Mouse (Mus musculus) forebrain, embryonic 16.5 days (tissue): ENCODE measurements around the gene Col9a3. TPM values are rescaled to one million over a fixed set of nuclear protein-coding genes. Genes with fewer than 3 reads are reported as not detected.
A peak's percentile ranks its signal among the peaks of the same experiment; 100 is the strongest.

ENCODE experiments used
- ATAC-seq: fragments of 200-750 bp; cut with Nextera tagmentation; 2 replicates; pipeline ENCODE4 v1.8.0; 2017; ENCODE audit warnings: mild to moderate bottlenecking, moderate library complexity
- H3K27ac ChIP-seq: fragments of 300-500 bp; sonication (generic); 2 replicates; pipeline ENCODE4 v1.5.1; 2014; ENCODE audit warnings: low read length, control low read depth
- H3K27me3 ChIP-seq: fragments of 300-500 bp; sonication (generic); replicated peaks from 2 replicates; pipeline ENCODE4 v1.6.1; 2014; ENCODE audit warnings: low read length; ENCODE audit not compliant: control insufficient read depth, insufficient read depth
- H3K36me3 ChIP-seq: fragments of 300-500 bp; sonication (generic); 2 replicates; pipeline ENCODE4 v1.6.1; 2014; ENCODE audit not compliant: control insufficient read depth, insufficient read depth
- H3K4me1 ChIP-seq: fragments of 300-500 bp; sonication (generic); replicated peaks from 2 replicates; pipeline ENCODE4 v1.6.1; 2014; ENCODE audit warnings: low read length; ENCODE audit not compliant: control insufficient read depth, insufficient read depth
- H3K4me2 ChIP-seq: fragments of 300-500 bp; sonication (generic); 2 replicates; pipeline ENCODE4 v1.6.1; 2014; ENCODE audit warnings: mild to moderate bottlenecking, low read length, control low read depth
- H3K4me3 ChIP-seq: fragments of 300-500 bp; sonication (generic); replicated peaks from 2 replicates; pipeline ENCODE4 v1.5.1; 2014; ENCODE audit warnings: mild to moderate bottlenecking, low read length, control low read depth
- H3K9ac ChIP-seq: fragments of 300-500 bp; sonication (generic); replicated peaks from 2 replicates; pipeline ENCODE4 v1.6.1; 2014; ENCODE audit warnings: low read depth, low read length, control low read depth
- H3K9me3 ChIP-seq: fragments of 300-500 bp; sonication (generic); 2 replicates; pipeline ENCODE4 v1.6.1; 2016; ENCODE audit warnings: low read length; ENCODE audit not compliant: control insufficient read depth
- whole genome bisulfite sequencing: fragments of 180-500 bp; shearing (Covaris S2); extraction: QIAGEN DNeasy Blood & Tissue Kit; methylation state at CpG from one replicate; pipeline ENCODE4 v1.1.7; 2014; 5-methylcytosine and 5-hydroxymethylcytosine counted together
- polyA plus RNA-seq: library from polyadenylated mRNA; unstranded; fragments of >200 nt; fragmentation: Nextera tagmentation; extraction: Ambion mirVana; gene quantifications from 2 replicates; pipeline ENCODE4 v1.2.1, GENCODE M21; 2015

Gene Col9a3
- polyA plus RNA-seq, 1 experiment from 2014 or later: 50.8 TPM

GRCm38 (mm10) chr2:180569028-180569643 is 28.5 kb upstream of the Col9a3 start:
- H3K4me1 ChIP-seq: peaks cover 10% of the 10 kb centered on the region
- H3K9ac ChIP-seq: no peak overlapping the region
- 21% methylated on average over 3 of the region's 3 CpGs for whole genome bisulfite sequencing
- H3K36me3 ChIP-seq: no peaks in the 10 kb centered on the region
- no peak overlapping the region for H3K4me3 ChIP-seq
- H3K9me3 ChIP-seq: no peaks in the 10 kb centered on the region
- peak; percentile 72 for ATAC-seq
- no peak overlapping the region for H3K4me2 ChIP-seq
- no peaks in the 10 kb centered on the region for H3K27me3 ChIP-seq
- no peak overlapping the region for H3K27ac ChIP-seq

DNA sequence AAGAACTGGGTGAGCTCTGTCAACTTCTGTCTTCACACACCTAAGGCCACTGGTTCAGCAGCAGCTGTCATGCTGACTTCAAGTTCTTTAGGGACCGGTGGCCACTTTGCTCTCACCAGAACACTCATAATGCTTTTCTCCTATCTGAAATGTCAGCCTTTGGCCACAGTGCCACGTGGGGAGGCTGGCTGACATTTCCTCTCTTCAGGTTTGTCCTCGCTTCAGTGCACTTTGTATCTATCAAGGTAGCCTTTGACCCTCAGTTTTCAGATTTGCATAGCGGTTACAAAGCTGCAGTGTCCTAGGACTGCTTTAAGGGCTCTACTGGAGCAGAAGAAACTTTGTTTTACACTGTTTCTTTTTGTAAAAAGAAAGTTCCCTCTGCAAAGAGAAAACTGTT is 21.1 kb upstream of the Col9a3 start:
- Histone ChIP-seq H3K27me3 (no peaks in the 10 kb centered on the region), H3K4me1 (no peaks in the 10 kb centered on the region), H3K4me3 (no peak overlapping the region), H3K9me3 (no peaks in the 10 kb centered on the region), H3K27ac (no peak overlapping the region), H3K36me3 (no peaks in the 10 kb centered on the region), H3K4me2 (no peak overlapping the region), H3K9ac (no peak overlapping the region)
- ATAC-seq: no peak
- WGBS: 37% methylated on average over 4 of the region's 4 CpGs

DNA sequence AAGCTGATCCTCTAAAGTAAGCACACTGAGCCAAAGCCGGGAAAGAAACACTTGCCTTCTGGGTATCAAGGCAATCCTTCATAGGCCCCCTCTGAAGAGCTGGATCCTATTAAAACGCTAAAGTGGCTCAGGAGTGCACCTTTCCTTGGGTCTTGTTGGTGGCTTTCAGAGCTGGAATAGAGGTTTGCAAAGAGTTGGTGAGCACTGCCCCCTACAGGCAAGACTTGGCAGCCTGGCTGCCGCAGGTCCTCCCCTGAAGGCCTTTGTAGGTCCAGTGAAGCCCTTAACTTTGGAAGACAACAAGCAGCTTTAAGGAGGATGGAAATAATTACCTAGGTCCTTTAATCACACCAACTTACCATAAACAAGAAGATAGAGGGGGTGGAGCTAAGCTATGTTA is 18.9 kb upstream of the Col9a3 start:
- WGBS: 6% methylated on average over 3 of the region's 3 CpGs
- Histone ChIP-seq H3K27me3 (no peaks in the 10 kb centered on the region), H3K9ac (no peak overlapping the region), H3K36me3 (no peaks in the 10 kb centered on the region), H3K4me3 (no peak overlapping the region), H3K4me1 (peaks cover 9% of the 10 kb centered on the region), H3K27ac (no peak overlapping the region), H3K4me2 (no peak overlapping the region), H3K9me3 (no peaks in the 10 kb centered on the region)
- no peak for ATAC-seq

DNA sequence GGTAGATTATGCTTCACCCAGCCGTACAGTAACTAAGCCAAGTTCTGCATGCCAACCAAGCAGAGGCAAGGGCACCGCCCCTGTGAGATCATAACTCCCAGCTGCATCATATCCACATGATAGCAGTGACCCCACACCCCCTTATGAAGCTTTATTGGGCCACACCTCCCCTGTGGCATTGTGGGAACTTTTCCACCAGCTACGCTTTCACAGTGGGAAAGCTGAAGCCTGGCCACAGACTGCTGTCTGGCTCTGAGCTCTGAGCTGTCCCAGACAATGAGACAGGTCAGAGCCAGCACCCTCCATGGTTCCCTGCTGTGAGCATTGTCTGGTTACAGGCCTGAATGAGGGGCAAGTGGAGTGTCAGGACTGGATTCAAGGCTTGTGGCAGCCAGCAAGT is 16.6 kb upstream of the Col9a3 start, which contains the start of gene Mrgbp:
Mrgbp (plus strand) TSS at position 303 of the 400 bp plus-strand sequence.
- H3K4me3 ChIP-seq: no peak within 1 kb of the TSS
- no peaks in the 10 kb centered on the region for H3K27me3 ChIP-seq
- H3K9ac ChIP-seq: no peak within 1 kb of the TSS
- H3K9me3 ChIP-seq: no peaks in the 10 kb centered on the region
- ATAC-seq: no peak
- no peak within 1 kb of the TSS for H3K4me2 ChIP-seq
- H3K4me1 ChIP-seq: peaks cover 16% of the 10 kb centered on the region
- WGBS: 69% methylated on average over 3 of the region's 3 CpGs
- H3K36me3 ChIP-seq: peaks cover 2% of the 10 kb centered on the region; the same call in 1 of the 2 replicates
- H3K27ac ChIP-seq: no peak within 1 kb of the TSS

- H3K27me3 ChIP-seq: no peaks in the 10 kb centered on the region
- H3K4me1 ChIP-seq: peaks cover 16% of the 10 kb centered on the region
- H3K9ac ChIP-seq: peak overlapping the region; percentile 79
- H3K9me3 ChIP-seq: no peaks in the 10 kb centered on the region
- ATAC-seq: peak; percentile 74
- H3K4me2 ChIP-seq: peak overlapping the region; percentile 87
- peak overlapping the region; percentile 52 for H3K27ac ChIP-seq
- H3K4me3 ChIP-seq: peak overlapping the region; percentile 59
- peaks cover 2% of the 10 kb centered on the region; the same call in 1 of the 2 replicates for H3K36me3 ChIP-seq
- under 1% methylated on average over 48 of the region's 57 CpGs for WGBS
These were observed 15.0 kb upstream of the Col9a3 start for GRCm38 (mm10) chr2:180582481-180583153.

DNA sequence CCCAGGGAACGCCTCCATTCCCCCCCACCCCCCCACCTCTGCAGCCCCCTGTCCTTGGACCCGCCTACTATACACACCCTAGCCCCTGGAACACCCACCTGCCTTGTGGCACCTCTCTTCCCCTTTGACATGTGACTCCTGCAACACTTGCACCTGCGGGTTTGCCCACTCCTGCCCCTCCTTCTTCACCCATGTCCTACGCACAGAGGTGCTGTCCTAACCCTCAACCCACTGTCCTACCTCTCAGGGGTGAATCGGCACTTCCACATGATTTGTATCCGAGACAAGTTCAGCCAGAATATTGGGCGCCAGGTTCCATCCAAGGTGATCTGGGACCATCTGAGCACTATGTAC is 14.5 kb upstream of the Col9a3 start:
- Histone ChIP-seq H3K9me3 (no peaks in the 10 kb centered on the region), H3K4me3 (peak overlapping the region; percentile 59), H3K4me1 (peaks cover 16% of the 10 kb centered on the region), H3K4me2 (peak overlapping the region; percentile 87), H3K27me3 (no peaks in the 10 kb centered on the region), H3K9ac (peak overlapping the region; percentile 79), H3K27ac (no peak overlapping the region), H3K36me3 (peaks cover 2% of the 10 kb centered on the region; the same call in 1 of the 2 replicates)
- WGBS: 32% methylated on average over 6 of the region's 7 CpGs
- ATAC-seq: no peak; the same call in 1 of the 2 replicates

DNA sequence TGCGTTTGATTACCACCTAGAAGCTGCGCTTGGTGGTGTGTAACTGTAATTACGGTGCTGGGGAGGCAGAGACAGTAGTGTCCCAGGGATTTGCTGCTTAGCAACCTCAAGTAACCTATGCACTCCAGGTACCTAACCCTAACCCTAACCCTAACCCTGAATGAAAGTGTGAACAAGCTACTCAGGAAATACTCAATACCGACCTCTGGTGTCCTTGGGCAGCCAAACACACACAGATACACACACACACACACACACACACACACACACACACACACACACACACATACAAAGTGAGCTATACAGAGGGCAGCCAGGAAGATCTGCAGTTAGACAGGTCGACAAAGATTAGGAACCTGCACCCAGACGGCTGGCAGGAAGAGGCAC is 8.9 kb upstream of the Col9a3 start:
- ATAC-seq: no peak; the same call in 1 of the 2 replicates
- Histone ChIP-seq H3K4me3 (peak overlapping the region; percentile 63), H3K27me3 (no peaks in the 10 kb centered on the region), H3K4me2 (peak overlapping the region; percentile 92), H3K9ac (peak overlapping the region; percentile 83), H3K4me1 (peaks cover 17% of the 10 kb centered on the region), H3K27ac (peak overlapping the region; percentile 83), H3K9me3 (no peaks in the 10 kb centered on the region), H3K36me3 (peaks cover 19% of the 10 kb centered on the region)
- 46% methylated on average over 6 of the region's 6 CpGs for WGBS

GRCm38 (mm10) chr2:180589123-180589831 is 8.3 kb upstream of the Col9a3 start, which contains the start of gene Ogfr:
Gene Ogfr (plus strand): TSS chr2:180589245.
- Histone ChIP-seq H3K36me3 (peaks cover 21% of the 10 kb centered on the region), H3K9me3 (no peaks in the 10 kb centered on the region), H3K27me3 (no peaks in the 10 kb centered on the region), H3K4me3 (peak within 1 kb of the TSS; percentile 63), H3K4me1 (peaks cover 12% of the 10 kb centered on the region), H3K27ac (peak within 1 kb of the TSS; percentile 83), H3K9ac (peak within 1 kb of the TSS; percentile 83), H3K4me2 (peak within 1 kb of the TSS; percentile 92)
- peak; percentile 92 for ATAC-seq
- WGBS: under 1% methylated on average over 65 of the region's 67 CpGs

GRCm38 (mm10) chr2:180598157-180598705 is 641 bp downstream of the Col9a3 start:
- Histone ChIP-seq H3K27me3 (peaks cover 4% of the 10 kb centered on the region; the same call in 1 of the 2 replicates), H3K4me2 (peak overlapping the region; percentile 66), H3K4me3 (peak overlapping the region; percentile 45), H3K27ac (no peak overlapping the region; the same call in 1 of the 2 replicates), H3K9ac (peak overlapping the region; percentile 67), H3K4me1 (peaks cover 25% of the 10 kb centered on the region), H3K9me3 (no peaks in the 10 kb centered on the region), H3K36me3 (peaks cover 5% of the 10 kb centered on the region; the same call in 1 of the 2 replicates)
- ATAC-seq: peak; percentile 52
- 0% methylated on average over 35 of the region's 41 CpGs for WGBS
